Mouse (Mus musculus) hindbrain, embryonic 13.5 days (tissue): ENCODE measurements around the gene Cyth1. TPM values are rescaled to one million over a fixed set of nuclear protein-coding genes. Genes with fewer than 3 reads are reported as not detected.
A peak's percentile ranks its signal among the peaks of the same experiment; 100 is the strongest.

Source experiments
- ATAC-seq: fragments of 200-750 bp; cut with Nextera tagmentation; 2 replicates; pipeline ENCODE4 v1.8.0; 2017; ENCODE audit warnings: moderate TSS enrichment; ENCODE audit not compliant: low FRiP score
- H3K27ac ChIP-seq: fragments of 300-500 bp; sonication (generic); 2 replicates; pipeline ENCODE4 v1.5.1; 2015; ENCODE audit warnings: inconsistent platforms, mild to moderate bottlenecking, moderate library complexity
- H3K27me3 ChIP-seq: fragments of 300-500 bp; sonication (generic); 2 replicates; pipeline ENCODE4 v1.6.1; 2015; ENCODE audit warnings: mild to moderate bottlenecking, inconsistent platforms
- H3K36me3 ChIP-seq: fragments of 300-500 bp; sonication (generic); 2 replicates; pipeline ENCODE4 v1.6.1; 2015; ENCODE audit warnings: mild to moderate bottlenecking, inconsistent platforms
- H3K4me1 ChIP-seq: fragments of 300-500 bp; sonication (generic); replicated peaks from 2 replicates; pipeline ENCODE4 v1.6.1; 2015; ENCODE audit warnings: inconsistent platforms
- H3K4me2 ChIP-seq: fragments of 300-500 bp; sonication (generic); 2 replicates; pipeline ENCODE4 v1.6.1; 2015; ENCODE audit warnings: inconsistent platforms, mild to moderate bottlenecking, moderate library complexity
- H3K4me3 ChIP-seq: fragments of 300-500 bp; sonication (generic); 2 replicates; pipeline ENCODE4 v1.5.1; 2015; ENCODE audit warnings: mild to moderate bottlenecking, inconsistent platforms
- H3K9ac ChIP-seq: fragments of 300-500 bp; sonication (generic); 2 replicates; pipeline ENCODE4 v1.6.1; 2015; ENCODE audit warnings: mild to moderate bottlenecking, inconsistent platforms
- H3K9me3 ChIP-seq: fragments of 300-500 bp; sonication (generic); 2 replicates; pipeline ENCODE4 v1.6.1; 2016; ENCODE audit warnings: inconsistent platforms
- WGBS: fragments of 180-500 bp; shearing (Covaris S2); methylation state at CpG from one replicate; pipeline ENCODE4 v1.1.7; 2015; 5-methylcytosine and 5-hydroxymethylcytosine counted together
- polyA plus RNA-seq: library from polyadenylated mRNA; unstranded; fragments of >200 nt; fragmentation: Nextera tagmentation; extraction: Ambion mirVana; gene quantifications from 2 replicates; pipeline ENCODE4 v1.2.1, GENCODE M21; 2015

Cyth1 gene
- polyA plus RNA-seq, 1 experiment from 2014 or later, result 24.0 TPM

GRCm38 (mm10) chr11:118232314-118232831 is 16.0 kb downstream of the Cyth1 start:
- Histone ChIP-seq H3K4me2 (no peak overlapping the region), H3K9ac (no peak overlapping the region), H3K36me3 (no peaks in the 10 kb centered on the region), H3K9me3 (no peaks in the 10 kb centered on the region), H3K27me3 (no peaks in the 10 kb centered on the region), H3K4me1 (peaks cover 16% of the 10 kb centered on the region), H3K27ac (no peak overlapping the region), H3K4me3 (no peak overlapping the region)
- ATAC-seq, result no peak
- 48% methylated on average over 7 of the region's 7 CpGs for WGBS

GRCm38 (mm10) chr11:118229941-118230340 is 18.5 kb downstream of the Cyth1 start:
- no peak overlapping the region for H3K4me2 ChIP-seq
- H3K4me1 ChIP-seq, result peaks cover 19% of the 10 kb centered on the region; the same call in 1 of the 2 replicates
- H3K36me3 ChIP-seq, result no peaks in the 10 kb centered on the region
- no peak overlapping the region for H3K4me3 ChIP-seq
- no peaks in the 10 kb centered on the region for H3K9me3 ChIP-seq
- ATAC-seq, result no peak
- no peaks in the 10 kb centered on the region for H3K27me3 ChIP-seq
- WGBS, result 92% methylated on average over 5 of the region's 5 CpGs
- H3K27ac ChIP-seq, result no peak overlapping the region
- H3K9ac ChIP-seq, result no peak overlapping the region

DNA sequence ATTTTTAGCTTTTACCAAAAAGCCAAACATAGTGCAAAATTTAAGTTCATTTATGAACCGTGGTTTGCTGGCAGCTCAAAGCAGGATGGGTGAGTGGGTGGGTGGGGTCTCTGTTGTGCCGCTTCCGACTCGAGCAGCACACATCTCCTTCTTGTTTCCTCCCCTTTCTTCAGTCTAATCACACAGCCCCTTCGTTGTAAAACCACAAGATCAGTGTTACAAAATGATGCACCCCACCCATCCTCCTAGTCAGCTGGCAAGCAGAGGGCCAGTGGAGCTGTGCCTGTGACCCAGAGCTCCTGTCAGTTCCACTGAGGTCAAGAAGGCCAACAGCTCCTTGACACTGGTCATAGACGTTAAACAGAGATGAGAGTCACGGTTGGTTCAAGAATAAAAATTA is 20.7 kb downstream of the Cyth1 start:
- 81% methylated on average over 7 of the region's 7 CpGs for WGBS
- H3K4me3 ChIP-seq, result no peak overlapping the region

GRCm38 (mm10) chr11:118226850-118227249 is 21.5 kb downstream of the Cyth1 start:
- H3K9me3 ChIP-seq, result no peaks in the 10 kb centered on the region
- no peak overlapping the region for H3K9ac ChIP-seq
- no peak overlapping the region for H3K4me2 ChIP-seq
- H3K27ac ChIP-seq, result no peak overlapping the region
- H3K36me3 ChIP-seq, result no peaks in the 10 kb centered on the region
- 87% methylated on average over 7 of the region's 7 CpGs for WGBS
- H3K4me3 ChIP-seq, result no peak overlapping the region
- H3K27me3 ChIP-seq, result no peaks in the 10 kb centered on the region
- H3K4me1 ChIP-seq, result peaks cover 19% of the 10 kb centered on the region
- ATAC-seq, result no peak

More for the DNA sequence above, 20.7 kb downstream of the Cyth1 start:
- H3K9me3 ChIP-seq, result no peaks in the 10 kb centered on the region
- no peak overlapping the region for H3K9ac ChIP-seq
- no peaks in the 10 kb centered on the region for H3K36me3 ChIP-seq
- no peaks in the 10 kb centered on the region for H3K27me3 ChIP-seq
- no peak overlapping the region for H3K4me2 ChIP-seq
- ATAC-seq, result no peak
- H3K4me1 ChIP-seq, result peaks cover 19% of the 10 kb centered on the region
- H3K27ac ChIP-seq, result no peak overlapping the region

GRCm38 (mm10) chr11:118225862-118226261 is 22.5 kb downstream of the Cyth1 start:
- no peaks in the 10 kb centered on the region for H3K36me3 ChIP-seq
- no peaks in the 10 kb centered on the region for H3K9me3 ChIP-seq
- H3K27ac ChIP-seq, result no peak overlapping the region
- 71% methylated on average over 1 of the region's 1 CpGs for WGBS
- H3K27me3 ChIP-seq, result no peaks in the 10 kb centered on the region
- H3K9ac ChIP-seq, result no peak overlapping the region
- no peak overlapping the region for H3K4me2 ChIP-seq
- ATAC-seq, result no peak
- peaks cover 19% of the 10 kb centered on the region for H3K4me1 ChIP-seq
- no peak overlapping the region for H3K4me3 ChIP-seq

GRCm38 (mm10) chr11:118225056-118225836 is 23.1 kb downstream of the Cyth1 start:
- WGBS, result 78% methylated on average over 12 of the region's 12 CpGs

DNA sequence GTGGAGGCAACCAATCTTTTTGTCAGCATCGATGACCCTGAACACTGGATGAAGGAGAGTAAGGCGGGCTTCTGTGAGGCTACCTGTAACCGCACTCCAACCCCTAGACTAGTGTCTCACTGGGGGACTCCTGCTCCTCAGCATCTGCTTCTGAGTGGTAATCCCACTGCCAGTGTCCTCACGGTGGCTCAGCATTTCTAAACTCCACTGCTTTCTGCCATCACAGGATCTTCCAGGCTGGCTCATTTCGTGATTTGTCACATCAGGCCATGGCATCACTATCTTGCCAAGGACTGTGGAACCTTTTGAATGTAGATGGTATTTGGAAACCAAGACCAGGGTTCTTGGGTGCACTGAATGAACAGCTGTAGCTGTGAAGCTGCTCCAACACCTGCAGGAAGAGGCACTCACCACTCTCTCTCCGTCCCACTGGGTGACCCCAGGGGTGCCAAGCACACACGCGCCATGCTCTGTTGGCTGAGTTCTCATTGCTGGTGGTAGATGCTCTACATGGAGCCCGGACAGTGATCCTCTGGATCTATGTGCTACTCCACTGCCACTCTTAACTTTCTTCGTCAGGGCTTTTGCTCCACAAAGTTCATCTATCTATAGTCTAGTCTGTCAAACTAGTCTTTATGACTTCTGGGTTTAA is 24.9 kb downstream of the Cyth1 start:
- no peak overlapping the region for H3K27ac ChIP-seq
- H3K9ac ChIP-seq, result no peak overlapping the region
- no peak for ATAC-seq
- H3K4me1 ChIP-seq, result peaks cover 16% of the 10 kb centered on the region
- no peaks in the 10 kb centered on the region for H3K27me3 ChIP-seq
- H3K4me2 ChIP-seq, result no peak overlapping the region
- H3K4me3 ChIP-seq, result no peak overlapping the region
- WGBS, result 92% methylated on average over 10 of the region's 10 CpGs
- H3K36me3 ChIP-seq, result no peaks in the 10 kb centered on the region
- H3K9me3 ChIP-seq, result no peaks in the 10 kb centered on the region

More at GRCm38 (mm10) chr11:118225056-118225836, 23.1 kb downstream of the Cyth1 start:
- Histone ChIP-seq H3K4me2 (no peak overlapping the region), H3K4me1 (peaks cover 19% of the 10 kb centered on the region), H3K4me3 (no peak overlapping the region), H3K27ac (0 out of 2 replicates have a peak overlapping the region, but pooled peaks have one; percentile 52), H3K9ac (no peak overlapping the region), H3K36me3 (no peaks in the 10 kb centered on the region), H3K9me3 (no peaks in the 10 kb centered on the region), H3K27me3 (no peaks in the 10 kb centered on the region)
- no peak for ATAC-seq

DNA sequence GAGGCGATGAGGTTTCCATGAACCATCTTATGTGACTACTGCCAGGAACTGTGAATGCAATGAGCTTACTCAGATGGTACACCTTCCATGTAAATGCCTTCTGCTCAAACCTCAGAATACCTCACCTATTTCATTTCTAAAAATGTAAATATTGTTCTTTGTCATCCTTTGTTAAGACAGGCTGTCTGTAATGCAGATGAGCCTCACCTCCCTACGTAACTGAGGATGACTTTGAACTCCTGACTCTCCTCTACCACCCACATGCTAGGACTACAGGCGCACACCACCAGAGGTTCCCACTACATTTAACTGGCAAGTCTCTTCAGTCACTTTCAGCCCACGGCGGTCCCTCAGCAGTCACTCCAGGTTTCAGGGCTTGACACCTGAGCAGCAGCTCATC is 25.5 kb downstream of the Cyth1 start:
- H3K9me3 ChIP-seq, result no peaks in the 10 kb centered on the region
- peak overlapping the region; percentile 29; the same call in 1 of the 2 replicates for H3K9ac ChIP-seq
- peaks cover 16% of the 10 kb centered on the region for H3K4me1 ChIP-seq
- 85% methylated on average over 5 of the region's 5 CpGs for WGBS
- H3K27ac ChIP-seq, result no peak overlapping the region
- ATAC-seq, result no peak
- H3K36me3 ChIP-seq, result no peaks in the 10 kb centered on the region
- H3K4me3 ChIP-seq, result no peak overlapping the region
- no peaks in the 10 kb centered on the region for H3K27me3 ChIP-seq
- H3K4me2 ChIP-seq, result no peak overlapping the region

- Histone ChIP-seq H3K36me3 (no peaks in the 10 kb centered on the region), H3K27me3 (no peaks in the 10 kb centered on the region), H3K27ac (no peak overlapping the region), H3K4me1 (peaks cover 16% of the 10 kb centered on the region), H3K9ac (peak overlapping the region; percentile 29; the same call in 1 of the 2 replicates), H3K4me2 (no peak overlapping the region), H3K4me3 (no peak overlapping the region), H3K9me3 (no peaks in the 10 kb centered on the region)
- 60% methylated on average over 6 of the region's 6 CpGs for WGBS
- ATAC-seq, result no peak
Measured at GRCm38 (mm10) chr11:118222351-118222885, 26.0 kb downstream of the Cyth1 start.

GRCm38 (mm10) chr11:118220561-118221262 is 27.7 kb downstream of the Cyth1 start:
- H3K27ac ChIP-seq, result no peak overlapping the region
- H3K4me2 ChIP-seq, result no peak overlapping the region
- no peak overlapping the region for H3K9ac ChIP-seq
- no peaks in the 10 kb centered on the region for H3K36me3 ChIP-seq
- H3K9me3 ChIP-seq, result no peaks in the 10 kb centered on the region
- H3K4me3 ChIP-seq, result no peak overlapping the region
- ATAC-seq, result no peak
- 29% methylated on average over 7 of the region's 7 CpGs for WGBS
- H3K27me3 ChIP-seq, result no peaks in the 10 kb centered on the region
- peaks cover 10% of the 10 kb centered on the region for H3K4me1 ChIP-seq

DNA sequence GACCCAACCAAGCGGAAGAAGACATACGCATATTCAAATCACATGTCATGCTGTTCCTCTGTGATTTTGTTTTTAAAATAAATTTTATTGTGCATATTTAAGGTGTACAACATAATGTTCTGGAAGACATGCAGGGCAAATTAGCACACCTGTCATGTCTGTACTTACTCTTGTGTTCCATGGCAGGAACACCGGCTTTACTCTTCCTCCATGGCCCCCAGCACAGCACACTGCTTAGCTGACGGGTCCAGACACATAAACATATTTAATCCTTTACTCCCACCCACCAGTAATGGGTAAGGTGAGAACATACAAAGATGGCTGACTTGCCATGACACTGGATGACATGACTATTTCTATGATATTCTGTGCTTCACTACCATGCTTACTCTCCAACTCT is 29.3 kb downstream of the Cyth1 start:
- H3K4me2 ChIP-seq, result no peak overlapping the region
- H3K4me1 ChIP-seq, result peaks cover 4% of the 10 kb centered on the region
- no peak overlapping the region for H3K27ac ChIP-seq
- 91% methylated on average over 4 of the region's 4 CpGs for WGBS
- H3K36me3 ChIP-seq, result no peaks in the 10 kb centered on the region
- no peak overlapping the region for H3K9ac ChIP-seq
- no peak overlapping the region for H3K4me3 ChIP-seq
- H3K9me3 ChIP-seq, result no peaks in the 10 kb centered on the region
- ATAC-seq, result no peak
- H3K27me3 ChIP-seq, result no peaks in the 10 kb centered on the region

DNA sequence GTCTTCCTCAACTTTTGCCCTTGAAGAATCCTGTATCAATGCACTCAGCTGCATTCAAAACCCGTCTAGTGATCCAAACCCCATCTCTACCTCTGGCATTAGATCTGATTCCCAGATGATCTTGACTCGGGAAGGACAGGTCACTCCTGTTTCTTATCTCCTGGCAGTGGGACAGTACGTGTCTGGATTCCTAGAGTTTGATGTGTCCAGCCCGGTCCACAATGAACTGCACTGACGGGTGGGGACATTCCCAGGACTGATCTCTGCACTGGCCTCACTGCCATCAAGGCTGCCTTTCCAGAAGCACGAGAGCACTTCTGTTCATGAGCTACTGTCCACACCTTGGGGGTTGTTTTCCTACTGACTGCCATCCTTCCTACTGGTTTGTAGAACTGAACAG is 31.9 kb downstream of the Cyth1 start:
- 84% methylated on average over 6 of the region's 6 CpGs for WGBS
- no peak overlapping the region for H3K4me2 ChIP-seq
- H3K27me3 ChIP-seq, result no peaks in the 10 kb centered on the region
- H3K4me3 ChIP-seq, result no peak overlapping the region
- H3K9me3 ChIP-seq, result no peaks in the 10 kb centered on the region
- H3K36me3 ChIP-seq, result no peaks in the 10 kb centered on the region
- peaks cover 16% of the 10 kb centered on the region for H3K4me1 ChIP-seq
- no peak overlapping the region for H3K27ac ChIP-seq
- no peak for ATAC-seq
- H3K9ac ChIP-seq, result no peak overlapping the region
